Mouse (Mus musculus) small intestine, adult 2 months (tissue): ENCODE results near the gene Gm36176. TPM values are rescaled to one million over a fixed set of nuclear protein-coding genes. Genes with fewer than 3 reads are reported as not detected.
"Not testable (repeated sequence)": the region's sequence is repeated elsewhere in the genome, so short reads cannot be mapped to it uniquely, and the experiment has no call there.

Experiments used
- H3K27ac ChIP-seq: fragments of 200-500 bp; 2 replicates; pipeline ENCODE4 v1.5.1; 2012; ENCODE audit warnings: low read depth, low read length, control low read depth, inconsistent platforms; ENCODE audit not compliant: insufficient read depth
- H3K27me3 ChIP-seq: fragments of 200-500 bp; 2 replicates; pipeline ENCODE4 v1.6.1; 2012; ENCODE audit warnings: mild to moderate bottlenecking, moderate library complexity, low read length, inconsistent platforms; ENCODE audit not compliant: control insufficient read depth, insufficient read depth
- H3K36me3 ChIP-seq: fragments of 200-500 bp; 2 replicates; pipeline ENCODE4 v1.6.1; 2012; ENCODE audit warnings: mild to moderate bottlenecking, low read length, control low read depth, inconsistent platforms; ENCODE audit not compliant: control insufficient read depth, insufficient read depth
- H3K4me1 ChIP-seq: fragments of 200-500 bp; 2 replicates; pipeline ENCODE4 v1.6.1; 2012; ENCODE audit warnings: low read length, inconsistent platforms, mixed read lengths; ENCODE audit not compliant: control insufficient read depth, insufficient read depth, insufficient read length
- H3K4me3 ChIP-seq: fragments of 200-500 bp; 2 replicates; pipeline ENCODE4 v1.5.1; 2012; ENCODE audit warnings: low read depth, mild to moderate bottlenecking, control low read depth, inconsistent platforms, low read length, moderate library complexity
- CTCF ChIP-seq: fragments of 200-500 bp; IDR thresholded peaks from 2 replicates; pipeline ENCODE4 v1.5.1; 2012; ENCODE audit warnings: low read depth, mild to moderate bottlenecking, control low read depth, inconsistent platforms, low read length, moderate library complexity, mixed read lengths; ENCODE audit not compliant: insufficient replicate concordance, insufficient read length; ENCODE audit errors: extremely low read depth
- POLR2A ChIP-seq: fragments of 200-500 bp; IDR thresholded peaks from 2 replicates; pipeline ENCODE4 v1.6.1; 2012; ENCODE audit warnings: low read depth, mild to moderate bottlenecking, control low read depth, inconsistent platforms, low read length, moderate library complexity
- WGBS: fragments of 180-500 bp; shearing (Covaris S2); methylation state at CpG from one replicate; pipeline ENCODE4 v1.1.7; 2018; 5-methylcytosine and 5-hydroxymethylcytosine counted together
- polyA plus RNA-seq: library from polyadenylated mRNA; depleted of rRNA; stranded (reverse); fragments of >200 nt; gene quantifications from 2 replicates; pipeline ENCODE4 v1.2.3, GENCODE M21; 2012; rRNA removed

The Gm36176 gene
- polyA plus RNA-seq = not detected in 2 replicates

GRCm38 (mm10) chr10:77846503-77846902 is at the start of gene Gm36176:
Gene Gm36176 (plus strand): TSS chr10:77846803.
- no peaks in the 10 kb centered on the region for H3K36me3 ChIP-seq
- TF ChIP-seq POLR2A (no peak), CTCF (no peak)
- H3K4me1 ChIP-seq = peaks cover 2% of the 10 kb centered on the region; the same call in 1 of the 2 replicates
- no peak within 1 kb of the TSS for H3K4me3 ChIP-seq
- 51% methylated on average over 3 of the region's 3 CpGs for WGBS
- H3K27me3 ChIP-seq = no peaks in the 10 kb centered on the region
- no peak within 1 kb of the TSS for H3K27ac ChIP-seq

DNA sequence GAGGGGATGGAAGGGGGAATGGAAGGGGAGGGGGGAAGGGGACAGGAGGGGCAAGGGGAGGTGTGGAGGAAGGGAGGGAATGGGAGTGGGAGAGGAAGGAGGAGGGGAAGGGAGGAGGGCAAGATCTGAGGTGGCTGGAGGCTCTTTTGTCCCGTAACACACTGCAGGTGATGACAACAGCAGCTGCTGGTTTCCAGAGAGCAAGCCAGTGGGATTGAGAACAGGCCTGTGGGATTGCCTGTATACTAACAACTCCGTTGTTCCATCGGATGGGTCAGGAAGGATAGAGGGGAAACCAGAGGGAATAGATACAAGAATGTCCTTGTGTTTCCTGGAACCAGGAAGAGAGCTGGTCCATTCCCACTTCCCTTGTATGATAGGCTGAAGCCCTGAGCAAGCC is 48.9 kb upstream of the Gm36176 start:
- WGBS = 50% methylated on average over 3 of the region's 3 CpGs
- Histone ChIP-seq H3K36me3 (no peaks in the 10 kb centered on the region), H3K27ac (no peak overlapping the region), H3K27me3 (no peaks in the 10 kb centered on the region), H3K4me3 (no peak overlapping the region), H3K4me1 (peaks cover 3% of the 10 kb centered on the region; the same call in 1 of the 2 replicates)
- TF ChIP-seq POLR2A = no peak
- TF ChIP-seq CTCF = no peak

GRCm38 (mm10) chr10:77798164-77798920 is 48.3 kb upstream of the Gm36176 start:
- WGBS = 60% methylated on average over 3 of the region's 3 CpGs
- not testable (repeated sequence) for H3K36me3 ChIP-seq, H3K27me3 ChIP-seq, H3K4me1 ChIP-seq, H3K27ac ChIP-seq, H3K4me3 ChIP-seq

DNA sequence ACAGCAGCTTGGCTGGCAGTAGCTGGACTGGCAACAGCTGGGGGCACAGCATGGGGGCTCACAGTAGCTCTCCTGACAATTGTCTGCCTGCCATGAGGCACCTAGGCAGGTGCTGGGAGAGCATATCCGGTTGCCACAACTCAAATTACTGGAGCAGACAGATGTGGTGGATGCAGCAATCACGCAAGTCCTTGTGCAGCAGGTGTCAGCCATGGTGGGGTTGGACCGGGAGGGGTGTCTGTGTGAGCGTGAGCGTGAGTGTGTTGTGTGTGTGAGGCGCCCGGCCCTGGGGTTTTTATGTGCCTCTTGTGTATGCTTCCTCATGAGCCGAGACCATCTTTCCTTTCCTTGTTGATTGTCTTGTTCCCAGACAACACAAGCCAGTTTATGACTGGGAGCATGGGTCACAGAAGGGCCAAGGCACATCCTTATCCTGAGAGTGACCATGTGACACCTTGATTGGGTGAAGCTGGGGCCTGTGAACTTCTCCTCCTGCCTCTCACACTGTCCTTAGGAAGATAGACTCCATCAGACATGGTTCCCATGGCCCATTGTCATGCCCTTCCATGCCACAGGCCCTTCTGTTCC is 47.6 kb upstream of the Gm36176 start, which contains the start of gene Gm19668:
TSS of gene Gm19668 (minus strand) at position 213 of the 588 bp plus-strand sequence.
- no peak for TF ChIP-seq POLR2A
- no peak for TF ChIP-seq CTCF
- Histone ChIP-seq H3K4me1 (peaks cover 3% of the 10 kb centered on the region; the same call in 1 of the 2 replicates), H3K27ac (no peak within 1 kb of the TSS), H3K27me3 (no peaks in the 10 kb centered on the region), H3K36me3 (no peaks in the 10 kb centered on the region), H3K4me3 (no peak within 1 kb of the TSS)
- WGBS = 46% methylated on average over 8 of the region's 8 CpGs

- Histone ChIP-seq H3K27ac (no peak overlapping the region), H3K4me3 (no peak overlapping the region), H3K36me3 (no peaks in the 10 kb centered on the region), H3K4me1 (0 out of 2 replicates have a peak, but pooled peaks cover under 1% of the 10 kb centered on the region), H3K27me3 (no peaks in the 10 kb centered on the region)
- WGBS = 22% methylated on average over 3 of the region's 3 CpGs
- TF ChIP-seq CTCF (no peak), POLR2A (no peak)
Measured at GRCm38 (mm10) chr10:77804095-77804494, 42.5 kb upstream of the Gm36176 start.

DNA sequence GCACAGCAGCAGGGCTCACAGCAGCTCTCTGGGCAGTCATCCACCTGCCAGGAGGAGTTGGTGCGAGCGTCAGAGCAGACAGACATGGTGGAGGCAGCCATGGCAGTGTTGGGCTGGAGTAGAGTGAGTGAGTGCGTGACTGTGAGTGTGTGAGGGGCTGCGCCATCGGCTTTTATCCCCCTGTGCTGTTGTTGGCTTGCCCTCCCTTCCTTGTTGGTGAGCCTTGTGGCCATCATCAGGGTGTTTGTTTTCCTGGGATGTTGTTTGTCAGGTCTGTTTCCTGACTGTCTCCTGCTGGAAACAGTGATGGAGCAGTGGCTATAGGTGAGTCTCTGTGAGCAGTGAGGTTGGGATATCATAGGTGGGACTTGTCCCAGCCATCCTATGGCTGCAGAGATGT is 34.9 kb upstream of the Gm36176 start, which contains the start of gene Gm9507:
TSS of gene Gm9507 (minus strand) at position 101 of the 400 bp plus-strand sequence.
- no peak for TF ChIP-seq POLR2A
- no peak for TF ChIP-seq CTCF
- no peak within 1 kb of the TSS for H3K27ac ChIP-seq
- no peaks in the 10 kb centered on the region for H3K27me3 ChIP-seq
- 55% methylated on average over 5 of the region's 5 CpGs for WGBS
- H3K4me3 ChIP-seq = no peak within 1 kb of the TSS
- H3K36me3 ChIP-seq = no peaks in the 10 kb centered on the region
- H3K4me1 ChIP-seq = no peaks in the 10 kb centered on the region

DNA sequence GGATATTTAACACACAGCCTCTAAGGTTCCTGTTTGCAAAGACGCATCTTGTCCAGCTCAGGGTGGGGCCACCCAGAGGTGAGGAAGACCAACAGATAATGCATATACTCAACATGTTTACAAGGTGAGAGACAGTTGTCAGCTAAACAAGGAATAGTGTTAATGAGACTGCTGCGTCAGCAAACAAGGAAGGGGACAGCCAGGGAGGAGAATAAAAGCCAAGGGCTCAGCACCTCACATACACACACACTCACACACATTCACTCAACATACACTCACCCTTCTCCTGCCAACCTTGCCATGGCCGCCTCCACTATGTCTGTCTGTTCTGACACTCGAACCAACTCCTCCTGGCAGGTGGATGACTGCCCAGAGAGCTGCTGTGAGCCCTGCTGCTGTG is 32.2 kb upstream of the Gm36176 start, which contains the start of gene Gm2696:
TSS of gene Gm2696 (plus strand) at position 301 of the 400 bp plus-strand sequence.
- Histone ChIP-seq H3K36me3 (no peaks in the 10 kb centered on the region), H3K27me3 (no peaks in the 10 kb centered on the region), H3K4me1 (no peaks in the 10 kb centered on the region), H3K27ac (no peak within 1 kb of the TSS), H3K4me3 (no peak within 1 kb of the TSS)
- TF ChIP-seq CTCF = no peak
- no peak for TF ChIP-seq POLR2A
- WGBS = 41% methylated on average over 4 of the region's 4 CpGs
